Mouse (Mus musculus) ES-Bruce4 (cell line): Measurements from ENCODE around the gene 6030458C11Rik.

Experiments
- CTCF ChIP-seq: IDR thresholded peaks from one replicate; pipeline ENCODE4 v1.8.1; 2011; ENCODE audit warnings: low read depth, low read length
- POLR2A ChIP-seq: IDR thresholded peaks from one replicate; pipeline ENCODE4 v1.8.1; 2011; ENCODE audit warnings: low read length; ENCODE audit not compliant: insufficient read depth

DNA sequence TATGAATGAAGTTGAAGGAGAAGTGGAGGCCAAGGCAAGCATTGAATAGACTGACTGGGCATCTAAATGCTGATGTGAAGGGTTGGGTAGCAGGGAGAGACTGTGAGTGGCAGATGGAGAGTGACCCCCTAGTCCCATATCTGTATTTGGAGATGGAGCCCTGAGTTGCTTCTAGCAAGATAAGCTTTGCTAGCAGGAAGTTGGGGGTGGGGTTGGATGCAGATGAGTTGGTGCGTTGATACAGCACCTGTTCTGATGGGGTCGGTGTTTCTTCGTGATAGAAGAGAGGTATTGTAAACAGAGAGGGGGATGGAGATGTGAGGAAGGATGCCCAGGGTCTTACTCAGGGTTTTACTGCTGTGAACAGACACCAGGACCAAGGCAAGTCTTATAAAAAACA, 5.4 kb upstream of the 6030458C11Rik start:
- TF ChIP-seq CTCF (no peak), POLR2A (no peak)
